Mouse (Mus musculus): ENCODE results near the gene Mdh1. TPM values are rescaled to one million over a fixed set of nuclear protein-coding genes. Genes with fewer than 3 reads are reported as not detected.

Gene Mdh1
- polyA plus RNA-seq (2016; fragmentation: Nextera tagmentation; extraction: Ambion mirVana): 319 and 351 TPM in 2 replicates

DNA sequence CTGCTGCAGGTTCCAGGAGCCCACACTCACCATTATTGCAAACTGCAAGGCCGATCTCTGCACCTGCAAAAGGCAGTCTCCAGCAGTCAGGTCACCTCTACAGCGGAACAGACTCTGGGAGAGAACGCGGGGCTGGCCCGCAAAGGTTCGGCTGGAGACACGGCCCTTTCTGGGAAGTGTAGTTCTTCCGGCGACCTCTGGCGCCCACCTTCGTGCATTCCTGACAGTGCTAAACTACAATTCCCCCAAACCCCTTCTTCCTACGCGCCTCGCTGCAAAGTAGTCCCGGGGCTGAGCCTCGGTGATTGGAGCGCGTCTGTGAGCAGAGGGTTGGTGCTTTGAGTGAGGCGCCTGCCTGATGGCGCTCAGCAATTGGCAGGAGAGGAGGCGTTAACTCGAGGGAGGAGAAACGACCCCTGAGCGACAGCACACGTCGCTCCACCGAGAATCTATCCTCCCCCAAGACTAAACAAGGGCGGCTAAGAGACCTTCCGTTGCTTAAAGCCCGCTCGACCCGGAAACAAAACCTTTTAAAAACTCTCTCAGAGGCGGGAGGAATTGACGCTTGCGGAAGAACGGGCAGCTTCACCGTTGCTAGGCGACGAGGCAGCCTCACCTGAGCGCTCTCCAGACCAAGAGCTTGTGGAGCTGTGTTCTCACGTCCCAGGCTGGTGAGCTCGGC is at the start of gene Mdh1, which contains the start of gene Wdpcp:
Gene Mdh1, minus strand, starts transcription at position 668 of the 682 bp plus-strand sequence.
Gene Wdpcp, plus strand, starts transcription at position 536 of the 682 bp plus-strand sequence.
- under 1% methylated on average over 42 of the region's 42 CpGs for WGBS
- peak within 1 kb of the TSS; percentile 77 for H3K27ac ChIP-seq
- peaks cover 23% of the 10 kb centered on the region for H3K4me1 ChIP-seq
- peak within 1 kb of the TSS; percentile 82 for H3K9ac ChIP-seq
- peak within 1 kb of the TSS; percentile 74 for H3K4me2 ChIP-seq (replicated peaks)
- peak within 1 kb of the TSS; percentile 63 for H3K4me3 ChIP-seq
- peak; percentile 99 for ATAC-seq (ENCODE audit: low FRiP score)
- no peaks in the 10 kb centered on the region for H3K36me3 ChIP-seq
- H3K27me3 ChIP-seq: no peaks in the 10 kb centered on the region
- H3K9me3 ChIP-seq (replicated peaks): no peaks in the 10 kb centered on the region

DNA sequence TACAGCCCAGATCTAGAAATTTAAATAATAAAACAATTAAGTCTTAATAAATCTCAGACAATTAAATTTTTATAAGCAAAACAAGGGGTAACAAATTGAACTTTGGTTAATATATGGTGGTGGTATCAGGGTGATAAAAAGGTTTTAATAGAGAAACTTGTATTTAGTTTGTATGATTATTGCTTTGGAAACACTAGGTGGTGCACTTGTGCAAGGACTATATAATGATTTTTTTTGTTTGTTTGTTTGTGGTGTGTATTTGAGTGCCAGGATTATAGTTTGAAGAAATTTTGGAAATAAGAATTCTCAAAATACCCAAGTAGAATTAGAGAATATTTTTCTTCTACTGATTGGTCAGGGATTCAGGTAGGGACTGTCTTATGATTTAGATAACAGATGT is 43.7 kb upstream of the Mdh1 start:
- H3K9ac ChIP-seq: no peak overlapping the region
- no peak overlapping the region for H3K4me2 ChIP-seq (replicated peaks)
- no peaks in the 10 kb centered on the region for H3K27me3 ChIP-seq
- no peak for ATAC-seq (ENCODE audit: low FRiP score)
- no peaks in the 10 kb centered on the region for H3K4me1 ChIP-seq
- H3K9me3 ChIP-seq (replicated peaks): no peaks in the 10 kb centered on the region
- H3K27ac ChIP-seq: no peak overlapping the region
- no peaks in the 10 kb centered on the region for H3K36me3 ChIP-seq
- no peak overlapping the region for H3K4me3 ChIP-seq

DNA sequence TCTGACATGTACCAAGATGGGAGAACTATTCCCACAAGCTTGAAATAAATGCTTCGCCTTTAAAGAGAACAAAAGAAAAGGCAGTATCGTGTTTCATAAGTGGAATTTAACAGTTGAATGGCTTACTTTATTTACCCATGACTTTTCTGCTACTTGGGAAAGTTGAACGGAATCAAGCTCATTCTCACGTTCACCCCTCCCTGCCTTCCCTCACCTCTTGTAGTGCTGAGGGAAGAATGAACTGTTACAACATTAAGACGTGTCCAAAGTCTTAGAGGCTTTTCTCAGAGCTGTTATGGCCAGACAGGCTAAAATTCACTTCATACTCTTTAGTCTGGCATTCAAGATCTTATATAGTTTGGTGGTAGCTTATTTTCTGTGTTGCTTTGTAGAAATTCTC is 30.3 kb upstream of the Mdh1 start:
- no peak overlapping the region for H3K9ac ChIP-seq
- no peaks in the 10 kb centered on the region for H3K4me1 ChIP-seq
- ATAC-seq (ENCODE audit: low FRiP score): no peak
- H3K4me3 ChIP-seq: no peak overlapping the region
- H3K9me3 ChIP-seq (replicated peaks): no peaks in the 10 kb centered on the region
- no peak overlapping the region for H3K27ac ChIP-seq
- no peaks in the 10 kb centered on the region for H3K36me3 ChIP-seq
- no peaks in the 10 kb centered on the region for H3K27me3 ChIP-seq
- H3K4me2 ChIP-seq (replicated peaks): no peak overlapping the region
- 61% methylated on average over 5 of the region's 5 CpGs for WGBS

DNA sequence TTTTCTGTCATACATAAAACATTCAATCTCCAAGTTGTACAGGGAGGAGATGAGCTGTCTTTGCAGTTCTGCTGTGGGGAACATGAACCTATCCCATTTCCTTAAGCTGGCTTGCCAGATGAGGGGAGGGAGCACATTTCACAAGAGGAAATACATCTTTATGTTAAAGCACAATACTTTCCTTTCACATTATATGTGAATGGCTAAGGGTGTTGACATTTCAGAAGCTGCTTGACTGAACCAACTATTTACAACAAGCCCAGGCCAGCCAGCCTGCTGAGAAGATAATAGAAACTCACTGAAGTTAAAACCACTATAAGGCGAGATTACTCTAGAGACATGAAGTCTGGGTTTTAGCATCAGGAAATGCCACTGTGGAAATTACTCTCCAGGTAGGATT is 11.1 kb upstream of the Mdh1 start:
- Histone ChIP-seq H3K27ac (no peak overlapping the region), H3K9me3 (replicated peaks) (no peaks in the 10 kb centered on the region), H3K4me2 (replicated peaks) (no peak overlapping the region), H3K4me1 (no peaks in the 10 kb centered on the region), H3K4me3 (no peak overlapping the region), H3K9ac (no peak overlapping the region), H3K36me3 (no peaks in the 10 kb centered on the region), H3K27me3 (no peaks in the 10 kb centered on the region)
- WGBS: 55% methylated on average over 1 of the region's 1 CpGs
- ATAC-seq (ENCODE audit: low FRiP score): no peak

DNA sequence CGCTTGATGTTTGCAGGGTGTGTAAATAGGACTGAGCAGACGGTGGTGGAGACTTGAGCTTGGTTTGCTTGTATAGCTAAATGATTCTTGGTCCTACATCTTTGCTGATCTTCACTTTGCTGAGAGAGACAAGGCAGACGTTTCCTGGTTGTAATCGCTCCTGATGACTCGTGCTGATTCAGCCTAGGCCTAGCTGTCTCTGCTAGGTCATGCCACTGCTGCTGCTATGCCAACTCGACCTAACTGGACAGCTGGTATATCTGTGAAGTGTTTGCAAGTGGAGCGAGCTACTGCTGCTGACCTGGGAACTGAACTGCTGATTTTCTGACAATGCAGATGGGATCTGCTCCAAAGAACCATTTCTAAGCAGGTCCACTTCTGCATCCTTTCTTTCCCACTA is 9.3 kb upstream of the Mdh1 start:
- no peak for ATAC-seq (ENCODE audit: low FRiP score)
- Histone ChIP-seq H3K4me3 (no peak overlapping the region), H3K9ac (no peak overlapping the region), H3K9me3 (replicated peaks) (no peaks in the 10 kb centered on the region), H3K4me1 (no peaks in the 10 kb centered on the region), H3K27ac (no peak overlapping the region), H3K36me3 (no peaks in the 10 kb centered on the region), H3K27me3 (no peaks in the 10 kb centered on the region), H3K4me2 (replicated peaks) (no peak overlapping the region)
- 78% methylated on average over 7 of the region's 7 CpGs for WGBS

DNA sequence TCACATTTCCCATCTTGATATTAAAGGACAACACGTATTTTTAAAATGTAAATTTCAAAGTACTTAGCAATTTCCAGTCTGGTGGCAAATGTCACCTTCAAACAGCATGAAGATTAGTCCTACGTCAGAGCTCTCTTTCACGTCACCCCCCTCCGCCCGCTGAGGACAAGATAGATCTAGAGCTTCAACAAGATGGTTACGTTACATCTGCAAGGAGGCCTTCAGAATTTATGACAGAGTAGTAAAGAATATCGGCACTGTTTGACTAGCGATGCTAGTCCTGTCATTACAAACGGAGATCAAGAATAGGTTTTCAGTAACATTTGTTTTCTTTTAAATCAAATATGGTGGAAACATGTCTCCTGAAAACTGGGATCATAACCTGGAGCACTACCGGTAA is 1.2 kb downstream of the Mdh1 start:
- peak overlapping the region; percentile 74 for H3K4me2 ChIP-seq (replicated peaks)
- H3K9ac ChIP-seq: peak overlapping the region; percentile 82
- WGBS: 15% methylated on average over 10 of the region's 10 CpGs
- H3K4me1 ChIP-seq: peaks cover 23% of the 10 kb centered on the region
- peak overlapping the region; percentile 63 for H3K4me3 ChIP-seq
- no peak for ATAC-seq (ENCODE audit: low FRiP score)
- no peaks in the 10 kb centered on the region for H3K27me3 ChIP-seq
- H3K36me3 ChIP-seq: peaks cover 4% of the 10 kb centered on the region; the same call in 1 of the 2 replicates
- peak overlapping the region; percentile 77 for H3K27ac ChIP-seq
- H3K9me3 ChIP-seq (replicated peaks): no peaks in the 10 kb centered on the region

DNA sequence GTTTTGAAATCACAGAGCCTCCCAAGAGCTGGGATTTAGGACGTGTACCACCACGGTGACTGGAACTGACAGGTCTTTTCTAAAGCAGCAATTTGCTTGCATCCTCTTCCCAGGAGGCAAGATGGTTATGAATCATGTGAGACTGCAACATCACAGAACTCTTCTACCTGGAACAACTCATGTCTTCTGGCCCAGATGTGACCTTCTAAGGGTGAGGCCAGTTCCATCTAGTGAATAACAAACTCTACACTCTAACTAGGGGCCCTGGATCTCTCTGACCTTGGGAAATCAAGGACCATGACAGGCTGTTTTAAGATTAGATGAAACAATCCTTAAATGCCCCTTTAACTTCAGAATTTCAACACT is 2.1 kb downstream of the Mdh1 start:
- Histone ChIP-seq H3K9ac (0 out of 2 replicates have a peak overlapping the region, but pooled peaks have one; percentile 15), H3K4me2 (replicated peaks) (peak overlapping the region; percentile 74), H3K9me3 (replicated peaks) (no peaks in the 10 kb centered on the region), H3K27me3 (no peaks in the 10 kb centered on the region), H3K4me1 (peaks cover 23% of the 10 kb centered on the region), H3K4me3 (no peak overlapping the region), H3K27ac (no peak overlapping the region), H3K36me3 (peaks cover 12% of the 10 kb centered on the region)
- 65% methylated on average over 2 of the region's 2 CpGs for WGBS
- no peak for ATAC-seq (ENCODE audit: low FRiP score)

DNA sequence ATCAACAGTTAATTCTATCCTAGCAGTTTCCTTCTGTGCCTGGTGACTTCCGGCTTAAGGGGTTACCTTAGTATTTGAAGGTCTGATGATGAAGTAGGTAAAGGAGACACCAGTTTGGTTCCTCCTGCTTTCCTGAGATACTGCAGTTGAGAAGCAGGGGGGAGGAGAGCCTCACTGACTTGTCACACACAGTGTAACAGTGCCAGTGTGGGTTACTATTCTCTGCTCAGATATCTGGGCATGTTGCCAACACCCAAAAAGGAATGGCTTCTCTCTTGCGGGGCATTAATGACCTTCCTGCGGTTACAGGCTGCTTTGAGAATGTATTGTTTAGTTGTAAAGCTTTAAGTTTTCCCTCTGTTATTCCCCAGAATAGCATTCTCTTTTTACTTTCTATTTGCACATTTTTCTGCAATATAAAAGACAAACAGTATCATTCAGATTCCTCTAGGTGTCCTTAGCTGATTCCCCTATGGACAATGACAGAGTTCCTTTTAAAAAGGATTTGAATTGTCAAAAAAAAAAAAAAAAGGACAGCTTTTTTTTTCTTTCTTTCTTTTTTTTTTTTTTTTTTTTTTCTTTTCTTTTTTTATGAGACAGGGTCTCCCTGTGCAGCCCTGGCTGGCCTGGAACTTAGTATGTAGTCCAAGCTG is 2.6 kb downstream of the Mdh1 start:
- peaks cover 15% of the 10 kb centered on the region for H3K36me3 ChIP-seq
- no peak for ATAC-seq (ENCODE audit: low FRiP score)
- H3K27me3 ChIP-seq: no peaks in the 10 kb centered on the region
- H3K9ac ChIP-seq: no peak overlapping the region
- peaks cover 23% of the 10 kb centered on the region for H3K4me1 ChIP-seq
- H3K9me3 ChIP-seq (replicated peaks): no peaks in the 10 kb centered on the region
- H3K4me2 ChIP-seq (replicated peaks): peak overlapping the region; percentile 15; the same call in 1 of the 2 replicates
- no peak overlapping the region for H3K4me3 ChIP-seq
- H3K27ac ChIP-seq: 0 out of 2 replicates have a peak overlapping the region, but pooled peaks have one; percentile 7
- 54% methylated on average over 3 of the region's 3 CpGs for WGBS

DNA sequence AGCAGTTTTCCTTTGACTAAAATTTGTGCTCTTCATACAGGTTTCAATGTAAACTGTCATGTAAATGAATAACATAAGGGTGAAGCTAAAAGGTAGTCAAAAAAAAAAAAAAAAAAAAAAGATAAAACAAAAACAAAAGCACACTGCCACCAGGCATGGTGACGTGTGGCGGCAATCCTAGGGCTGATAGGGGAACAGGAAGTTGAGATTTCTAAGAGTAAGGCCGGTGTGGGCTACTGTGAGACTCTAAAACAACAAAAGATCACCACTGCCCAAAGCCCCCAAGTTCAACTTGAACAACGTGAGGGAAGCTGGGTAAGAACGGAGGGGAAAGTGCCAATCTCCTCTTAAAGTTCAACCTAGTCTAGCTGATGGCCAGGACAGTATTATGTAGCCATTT is 3.2 kb downstream of the Mdh1 start:
- Histone ChIP-seq H3K4me1 (peaks cover 23% of the 10 kb centered on the region), H3K9me3 (replicated peaks) (no peaks in the 10 kb centered on the region), H3K4me2 (replicated peaks) (peak overlapping the region; percentile 15; the same call in 1 of the 2 replicates), H3K4me3 (no peak overlapping the region), H3K36me3 (peaks cover 15% of the 10 kb centered on the region), H3K9ac (no peak overlapping the region), H3K27ac (no peak overlapping the region), H3K27me3 (no peaks in the 10 kb centered on the region)
- 75% methylated on average over 5 of the region's 5 CpGs for WGBS
- no peak for ATAC-seq (ENCODE audit: low FRiP score)

DNA sequence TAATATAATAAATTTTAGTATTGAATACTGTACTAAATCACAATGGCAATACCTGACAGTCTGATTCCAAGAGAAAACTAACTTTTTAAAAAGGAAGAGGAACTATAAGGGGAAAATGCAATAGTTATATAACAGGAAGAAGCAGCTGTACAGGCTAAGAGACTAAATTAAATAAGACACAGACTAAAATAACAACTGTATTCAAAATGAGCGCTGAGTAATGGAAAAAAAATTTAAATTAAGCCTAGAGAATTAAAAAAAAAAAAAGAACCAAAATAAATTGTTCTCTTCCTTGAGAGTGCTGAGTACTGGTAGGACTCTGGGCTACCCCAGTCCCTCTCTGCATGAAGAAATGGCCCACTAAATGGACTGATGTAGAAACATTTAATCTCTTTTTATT is 4.4 kb downstream of the Mdh1 start:
- H3K27me3 ChIP-seq: no peaks in the 10 kb centered on the region
- H3K9ac ChIP-seq: no peak overlapping the region
- 91% methylated on average over 1 of the region's 1 CpGs for WGBS
- H3K4me3 ChIP-seq: no peak overlapping the region
- H3K4me1 ChIP-seq: peaks cover 21% of the 10 kb centered on the region
- no peak overlapping the region for H3K27ac ChIP-seq
- H3K9me3 ChIP-seq (replicated peaks): no peaks in the 10 kb centered on the region
- H3K36me3 ChIP-seq: peaks cover 23% of the 10 kb centered on the region
- H3K4me2 ChIP-seq (replicated peaks): no peak overlapping the region
- ATAC-seq (ENCODE audit: low FRiP score): no peak

DNA sequence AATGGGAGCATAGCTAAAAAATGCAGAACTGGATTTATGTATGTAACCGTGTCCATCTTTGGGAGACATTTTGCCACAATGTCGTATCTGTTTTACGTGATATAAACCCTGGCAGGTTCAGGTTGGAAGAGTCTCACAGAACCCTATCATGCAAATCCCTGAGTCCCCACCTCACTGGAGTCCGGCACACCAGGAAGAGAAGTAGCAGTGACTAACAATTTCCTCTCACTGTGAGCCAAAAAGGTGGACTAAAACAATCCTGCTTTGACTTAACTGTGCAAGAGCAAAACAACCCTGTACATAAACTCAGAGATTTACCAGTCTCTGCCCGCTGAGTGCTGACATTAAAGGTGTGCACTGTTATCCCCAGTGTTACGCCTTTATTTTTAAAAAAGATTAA is 5.2 kb downstream of the Mdh1 start:
- H3K4me3 ChIP-seq: no peak overlapping the region
- no peak overlapping the region for H3K9ac ChIP-seq
- ATAC-seq (ENCODE audit: low FRiP score): no peak
- H3K9me3 ChIP-seq (replicated peaks): no peaks in the 10 kb centered on the region
- H3K27me3 ChIP-seq: no peaks in the 10 kb centered on the region
- H3K36me3 ChIP-seq: peaks cover 26% of the 10 kb centered on the region
- H3K4me1 ChIP-seq: peaks cover 18% of the 10 kb centered on the region
- no peak overlapping the region for H3K27ac ChIP-seq
- no peak overlapping the region for H3K4me2 ChIP-seq (replicated peaks)
- WGBS: 97% methylated on average over 6 of the region's 6 CpGs

DNA sequence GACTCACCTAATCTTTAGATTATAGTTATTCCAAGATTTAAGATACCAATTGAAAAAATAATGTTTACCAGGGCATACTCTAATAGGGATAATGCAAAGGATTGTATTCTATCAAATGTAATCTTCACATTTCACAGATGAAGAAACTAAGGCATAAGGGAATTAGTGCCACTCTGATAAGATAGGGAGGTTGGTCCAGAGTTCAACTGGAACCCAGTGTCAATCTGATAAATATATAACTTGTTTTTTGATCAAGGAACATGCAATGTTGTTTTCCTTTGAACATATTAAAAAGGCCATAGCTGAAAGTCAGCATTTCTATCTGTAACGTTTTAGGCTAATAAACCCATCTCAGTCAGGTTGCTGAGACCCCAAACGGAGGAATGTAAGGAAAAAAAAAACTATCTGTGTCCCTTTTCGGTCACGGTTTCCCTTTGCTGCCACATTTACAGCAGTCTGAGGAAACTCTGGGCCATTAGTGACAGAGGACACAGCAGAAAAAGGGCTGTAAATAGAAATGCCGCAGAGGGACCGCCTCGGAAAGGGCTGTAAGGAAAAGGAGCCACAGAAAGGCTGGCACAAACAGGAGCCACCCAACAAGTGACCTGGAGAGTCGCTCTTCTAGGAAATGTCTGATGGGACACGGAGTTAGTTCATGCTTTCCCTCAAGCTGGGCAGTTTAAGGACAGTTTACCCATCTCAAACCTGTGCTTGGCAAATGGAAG is 7.3 kb downstream of the Mdh1 start:
- Histone ChIP-seq H3K27ac (no peak overlapping the region), H3K36me3 (peaks cover 42% of the 10 kb centered on the region), H3K9ac (no peak overlapping the region), H3K4me3 (no peak overlapping the region), H3K27me3 (no peaks in the 10 kb centered on the region), H3K4me1 (peaks cover 9% of the 10 kb centered on the region), H3K9me3 (replicated peaks) (no peaks in the 10 kb centered on the region), H3K4me2 (replicated peaks) (no peak overlapping the region)
- 91% methylated on average over 9 of the region's 9 CpGs for WGBS
- ATAC-seq (ENCODE audit: low FRiP score): no peak
